Mouse (Mus musculus): ENCODE measurements around the gene Gm14137.

- no peak for TF ChIP-seq CTCF (IDR thresholded peaks at IDR 0.05; ENCODE audit: low read depth, low read length)
- no peak for TF ChIP-seq POLR2A (IDR thresholded peaks at IDR 0.05; ENCODE audit: borderline replicate concordance, low read depth, low read length)
These were observed 34.3 kb downstream of the Gm14137 start, which contains the start of the genes Zfyve19 and Dnajc17 for GRCm38 (mm10) chr2:119208344-119209175.
